Mouse (Mus musculus) embryonic fibroblast, embryonic 13.5 days (primary cell): ENCODE data around the gene Gm10639. TPM values are rescaled to one million over a fixed set of nuclear protein-coding genes. Genes with fewer than 3 reads are reported as not detected.
"Not testable (repeated sequence)": the region's sequence is repeated elsewhere in the genome, so short reads cannot be mapped to it uniquely, and the experiment has no call there.

Experiments used
- H3K27ac ChIP-seq: 2 replicates; pipeline ENCODE4 v1.5.1; 2012; ENCODE audit warnings: low read length, control low read depth, inconsistent platforms; ENCODE audit not compliant: insufficient read depth
- H3K4me1 ChIP-seq: 2 replicates; pipeline ENCODE4 v1.6.1; 2011; ENCODE audit warnings: low read length; ENCODE audit not compliant: control insufficient read depth, insufficient read depth
- H3K4me3 ChIP-seq: 2 replicates; pipeline ENCODE4 v1.5.1; 2011; ENCODE audit warnings: mild to moderate bottlenecking, control low read depth, low read length; ENCODE audit not compliant: insufficient read depth
- CTCF ChIP-seq: IDR thresholded peaks from 2 replicates; pipeline ENCODE4 v1.5.1; 2011; ENCODE audit warnings: mild to moderate bottlenecking, control low read depth, low read length, moderate library complexity, borderline replicate concordance; ENCODE audit not compliant: insufficient read depth
- polyA plus RNA-seq: library from polyadenylated mRNA; stranded (reverse); fragments of >200 nt; gene quantifications from 2 replicates; pipeline ENCODE4 v1.2.4, GENCODE M21; 2011; ENCODE audit warnings: low read depth; ENCODE audit not compliant: missing spikeins, insufficient read length

Gene Gm10639
- polyA plus RNA-seq, result not detected in 2 replicates

GRCm38 (mm10) chr9:78289723-78290122, at the start of gene Gm10639:
Gene Gm10639 (plus strand): TSS chr9:78289923.
- H3K4me1 ChIP-seq, H3K4me3 ChIP-seq, H3K27ac ChIP-seq: not testable (repeated sequence)

- H3K4me3 ChIP-seq, H3K4me1 ChIP-seq: not testable (repeated sequence)
- peak overlapping the region; percentile 50 for H3K27ac ChIP-seq
Measured at GRCm38 (mm10) chr9:78255683-78256470, 33.8 kb upstream of the Gm10639 start.

GRCm38 (mm10) chr9:78256914-78257313, 32.8 kb upstream of the Gm10639 start, which contains the start of gene Gm3776:
Gene Gm3776 (plus strand): TSS chr9:78257129.
- not testable (repeated sequence) for H3K4me1 ChIP-seq, H3K4me3 ChIP-seq
- H3K27ac ChIP-seq, result peak within 1 kb of the TSS; percentile 50

- H3K27ac ChIP-seq, H3K4me3 ChIP-seq, H3K4me1 ChIP-seq: not testable (repeated sequence)
Measured at GRCm38 (mm10) chr9:78259688-78260087, 30.0 kb upstream of the Gm10639 start.

- peak overlapping the region; percentile 76 for H3K27ac ChIP-seq
- not testable (repeated sequence) for H3K4me3 ChIP-seq, H3K4me1 ChIP-seq
Measured at GRCm38 (mm10) chr9:78270945-78271344, 18.8 kb upstream of the Gm10639 start.

GRCm38 (mm10) chr9:78282002-78282711, 7.6 kb upstream of the Gm10639 start:
- H3K4me1 ChIP-seq, result not testable (repeated sequence)

GRCm38 (mm10) chr9:78289063-78289462, 660 bp upstream of the Gm10639 start:
- H3K4me1 ChIP-seq, H3K27ac ChIP-seq, H3K4me3 ChIP-seq: not testable (repeated sequence)

More at GRCm38 (mm10) chr9:78282002-78282711, 7.6 kb upstream of the Gm10639 start:
- not testable (repeated sequence) for H3K27ac ChIP-seq, H3K4me3 ChIP-seq

- not testable (repeated sequence) for H3K27ac ChIP-seq, H3K4me1 ChIP-seq, H3K4me3 ChIP-seq
Measured at GRCm38 (mm10) chr9:78292462-78292861, 2.7 kb downstream of the Gm10639 start.

- H3K4me3 ChIP-seq, H3K27ac ChIP-seq, H3K4me1 ChIP-seq: not testable (repeated sequence)
Measured at GRCm38 (mm10) chr9:78293683-78294082, 4.0 kb downstream of the Gm10639 start.

GRCm38 (mm10) chr9:78294781-78295180, 5.1 kb downstream of the Gm10639 start:
- H3K4me3 ChIP-seq, H3K4me1 ChIP-seq, H3K27ac ChIP-seq: not testable (repeated sequence)

GRCm38 (mm10) chr9:78296089-78296488, 6.4 kb downstream of the Gm10639 start:
- H3K4me3 ChIP-seq, H3K27ac ChIP-seq, H3K4me1 ChIP-seq: not testable (repeated sequence)
- TF ChIP-seq CTCF, result 0 out of 2 replicates have a peak, but pooled peaks have one; percentile 16
